Comparison of ENCODE assay signal across 17 mouse cellular contexts in the genomic region with DNA sequence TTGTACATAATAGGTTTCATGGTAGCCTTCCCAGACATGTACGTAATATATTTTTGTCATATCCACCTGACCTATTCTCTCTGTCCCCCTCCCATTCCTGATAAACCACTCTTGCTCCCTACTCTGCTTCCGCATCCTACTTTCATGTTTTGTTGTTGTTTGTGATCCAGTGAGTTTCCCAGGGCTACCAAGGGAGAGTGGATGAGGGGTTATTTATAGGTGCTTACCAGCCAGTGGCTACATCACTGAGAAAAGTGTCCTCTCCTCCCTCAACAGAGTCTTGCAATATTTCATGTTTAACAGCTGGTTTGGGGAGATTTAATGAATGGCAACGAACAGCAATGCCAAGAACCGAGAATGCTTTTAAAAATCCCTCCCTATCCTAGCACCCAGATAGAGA.
"Had no signal": no experiment of that assay in that cellular context is flagged by ENCODE, and none has a peak within 500 bp of the region (broad histone marks: within the 10 kb centered on the region; RNA-seq: fewer than 3 reads in every experiment).

No protein-coding gene starts in this region.

- H3K4me2 ChIP-seq: liver, embryonic 13.5 days; midbrain, embryonic 12.5 days; midbrain, embryonic 15.5 days had no signal

- H3K36me3 ChIP-seq: liver, embryonic 13.5 days; midbrain, embryonic 12.5 days; midbrain, embryonic 15.5 days had no signal

- ATAC-seq: intestine, embryonic 16.5 days; midbrain, embryonic 15.5 days had no signal

- DNase-seq: kidney, adult 18-20 months; kidney, adult 9 months; kidney, postnatal 14 days; kidney, postnatal 4 days; layer of hippocampus, adult 9-11 months; layer of hippocampus, postnatal 36 days; liver, embryonic 13.5 days; lung, adult 2 months; lung, postnatal 14 days; lung, postnatal 4 days; retina, postnatal 1 day; thymus, adult 18-20 months; thymus, postnatal 4 days had no signal

- H3K27ac ChIP-seq: liver, embryonic 13.5 days; midbrain, embryonic 12.5 days; midbrain, embryonic 15.5 days had no signal

- H3K9me3 ChIP-seq: liver, embryonic 13.5 days; midbrain, embryonic 12.5 days; midbrain, embryonic 15.5 days had no signal

- H3K4me3 ChIP-seq: liver, embryonic 13.5 days; midbrain, embryonic 12.5 days; midbrain, embryonic 15.5 days; myocyte had no signal

- H3K27me3 ChIP-seq: liver, embryonic 13.5 days; midbrain, embryonic 15.5 days had no signal

- H3K4me1 ChIP-seq: liver, embryonic 13.5 days had no signal

- H3K9ac ChIP-seq: liver, embryonic 13.5 days; midbrain, embryonic 12.5 days; midbrain, embryonic 15.5 days had no signal
